Mouse (Mus musculus) heart, embryonic 11.5 days (tissue): ENCODE data around the gene Slc6a8. TPM values are rescaled to one million over a fixed set of nuclear protein-coding genes. Genes with fewer than 3 reads are reported as not detected.

Experiments
- ATAC-seq: fragments of 200-750 bp; cut with Nextera tagmentation; replicated peaks from 2 replicates; pipeline ENCODE4 v1.8.0; 2017; ENCODE audit warnings: moderate library complexity; ENCODE audit not compliant: insufficient number of reproducible peaks, low FRiP score, low TSS enrichment
- H3K27ac ChIP-seq: fragments of 300-500 bp; sonication (generic); 2 replicates; pipeline ENCODE4 v1.5.1; 2014; ENCODE audit warnings: mild to moderate bottlenecking, low read depth, low read length
- H3K27me3 ChIP-seq: fragments of 300-500 bp; sonication (generic); 2 replicates; pipeline ENCODE4 v1.6.1; 2014; ENCODE audit warnings: mild to moderate bottlenecking, low read length, mixed read lengths; ENCODE audit not compliant: control insufficient read depth, insufficient read depth
- H3K36me3 ChIP-seq: fragments of 300-500 bp; sonication (generic); 2 replicates; pipeline ENCODE4 v1.6.1; 2014; ENCODE audit warnings: mild to moderate bottlenecking, low read length, moderate library complexity, mixed read lengths; ENCODE audit not compliant: control insufficient read depth, insufficient read depth
- H3K4me1 ChIP-seq: fragments of 300-500 bp; sonication (generic); 2 replicates; pipeline ENCODE4 v1.6.1; 2014; ENCODE audit warnings: low read length; ENCODE audit not compliant: control insufficient read depth, insufficient read depth
- H3K4me2 ChIP-seq: fragments of 300-500 bp; sonication (generic); 2 replicates; pipeline ENCODE4 v1.6.1; 2014; ENCODE audit warnings: mild to moderate bottlenecking, moderate library complexity
- H3K4me3 ChIP-seq: fragments of 300-500 bp; sonication (generic); 2 replicates; pipeline ENCODE4 v1.5.1; 2014; ENCODE audit warnings: low read depth, low read length
- H3K9ac ChIP-seq: fragments of 300-500 bp; sonication (generic); 2 replicates; pipeline ENCODE4 v1.6.1; 2014; ENCODE audit warnings: mild to moderate bottlenecking, low read depth, low read length, moderate library complexity
- H3K9me3 ChIP-seq: fragments of 300-500 bp; sonication (generic); replicated peaks from 2 replicates; pipeline ENCODE4 v1.6.1; 2016; ENCODE audit warnings: low read length; ENCODE audit not compliant: control insufficient read depth
- WGBS: fragments of 180-500 bp; shearing (Covaris S2); extraction: QIAGEN DNeasy Blood & Tissue Kit; methylation state at CpG from one replicate; pipeline ENCODE4 v1.1.7; 2014; ENCODE audit not compliant: insufficient replicate concordance; 5-methylcytosine and 5-hydroxymethylcytosine counted together
- polyA plus RNA-seq: library from polyadenylated mRNA; unstranded; fragments of >200 nt; fragmentation: Nextera tagmentation; extraction: Ambion mirVana; gene quantifications from 2 replicates; pipeline ENCODE4 v1.2.1, GENCODE M21; 2014

Gene Slc6a8
- polyA plus RNA-seq, 1 experiment from 2014 or later, result 8.2 TPM

GRCm38 (mm10) chrX:73718686-73719362 lies 45.9 kb downstream of the Slc6a8 start:
- no peak overlapping the region for H3K4me3 ChIP-seq
- peak overlapping the region; percentile 16 for H3K4me2 ChIP-seq
- no peaks in the 10 kb centered on the region for H3K36me3 ChIP-seq

GRCm38 (mm10) chrX:73730908-73731307 lies 58.0 kb downstream of the Slc6a8 start:
- no peak for ATAC-seq
- no peaks in the 10 kb centered on the region for H3K27me3 ChIP-seq
- peaks cover 2% of the 10 kb centered on the region; the same call in 1 of the 2 replicates for H3K36me3 ChIP-seq
- no peak overlapping the region for H3K4me3 ChIP-seq
- H3K4me2 ChIP-seq, result no peak overlapping the region
- H3K4me1 ChIP-seq, result no peaks in the 10 kb centered on the region
- no peaks in the 10 kb centered on the region for H3K9me3 ChIP-seq
- H3K9ac ChIP-seq, result no peak overlapping the region
- 59% methylated on average over 1 of the region's 1 CpGs for whole genome bisulfite sequencing
- no peak overlapping the region for H3K27ac ChIP-seq

More at GRCm38 (mm10) chrX:73718686-73719362, 45.9 kb downstream of the Slc6a8 start:
- Histone ChIP-seq H3K9ac (0 out of 2 replicates have a peak overlapping the region, but pooled peaks have one; percentile 10), H3K9me3 (no peaks in the 10 kb centered on the region), H3K4me1 (peaks cover 8% of the 10 kb centered on the region; the same call in 1 of the 2 replicates), H3K27me3 (no peaks in the 10 kb centered on the region; the same call in 1 of the 2 replicates), H3K27ac (0 out of 2 replicates have a peak overlapping the region, but pooled peaks have one; percentile 29)
- no peak for ATAC-seq
- 46% methylated on average over 5 of the region's 5 CpGs for WGBS

Other genes with a start within 250 kb of the Slc6a8 start
- not detected in 2 replicates for gene Trex2, start 237.8 kb upstream of the Slc6a8 start, polyA plus RNA-seq
- 72.7 and 82.8 TPM in 2 replicates for gene Haus7, start 214.1 kb upstream of the Slc6a8 start, polyA plus RNA-seq
- gene Bgn, start 189.5 kb upstream of the Slc6a8 start, polyA plus RNA-seq, result 59.2 and 68.0 TPM in 2 replicates
- gene Atp2b3, start 170.1 kb upstream of the Slc6a8 start, polyA plus RNA-seq, result 0.10 and 0.25 TPM in 2 replicates
- gene Dusp9, start 33.7 kb upstream of the Slc6a8 start, polyA plus RNA-seq, result 2.8 and 5.4 TPM in 2 replicates
- 11.1 and 12.2 TPM in 2 replicates for gene Pnck, start 13.0 kb upstream of the Slc6a8 start, polyA plus RNA-seq
- gene Bcap31, start 43.0 kb downstream of the Slc6a8 start, polyA plus RNA-seq, result 171 and 188 TPM in 2 replicates
- gene Abcd1, start 43.4 kb downstream of the Slc6a8 start, polyA plus RNA-seq, result 8.1 and 9.2 TPM in 2 replicates
- 0.16 and 0.27 TPM in 2 replicates for gene Plxnb3, start 83.9 kb downstream of the Slc6a8 start, polyA plus RNA-seq
- 52.6 and 57.9 TPM in 2 replicates for gene Srpk3, start 101.3 kb downstream of the Slc6a8 start, polyA plus RNA-seq
- gene Idh3g, start 113.7 kb downstream of the Slc6a8 start, polyA plus RNA-seq, result 285 and 302 TPM in 2 replicates
- 159 and 162 TPM in 2 replicates for gene Ssr4, start 113.9 kb downstream of the Slc6a8 start, polyA plus RNA-seq
- gene Pdzd4, start 151.8 kb downstream of the Slc6a8 start, polyA plus RNA-seq, result 0.33 and 0.46 TPM in 2 replicates
- not detected in 2 replicates for gene Avpr2, start 219.0 kb downstream of the Slc6a8 start, polyA plus RNA-seq
- gene L1cam, start 223.0 kb downstream of the Slc6a8 start, polyA plus RNA-seq, result 1.3 and 2.2 TPM in 2 replicates
- 0.96 and 1.3 TPM in 2 replicates for gene Arhgap4, start 248.7 kb downstream of the Slc6a8 start, polyA plus RNA-seq
- 94.3 and 96.5 TPM in 2 replicates for gene Naa10, start 248.8 kb downstream of the Slc6a8 start, polyA plus RNA-seq